Mouse (Mus musculus) limb, embryonic 13.5 days (tissue): Measurements from ENCODE around the gene Dock1. TPM values are rescaled to one million over a fixed set of nuclear protein-coding genes. Genes with fewer than 3 reads are reported as not detected.
A peak's percentile ranks its signal among the peaks of the same experiment; 100 is the strongest.

ENCODE experiments used
- ATAC-seq: fragments of 200-750 bp; cut with Nextera tagmentation; 2 replicates; pipeline ENCODE4 v1.8.0; 2017; ENCODE audit warnings: low read depth, moderate number of reproducible peaks, moderate TSS enrichment; ENCODE audit not compliant: low FRiP score
- H3K27ac ChIP-seq: fragments of 300-500 bp; sonication (generic); 2 replicates; pipeline ENCODE4 v1.5.1; 2015; ENCODE audit warnings: inconsistent platforms, mild to moderate bottlenecking, moderate library complexity
- H3K27me3 ChIP-seq: fragments of 300-500 bp; sonication (generic); 2 replicates; pipeline ENCODE4 v1.6.1; 2015; ENCODE audit warnings: mild to moderate bottlenecking, inconsistent platforms
- H3K36me3 ChIP-seq: fragments of 300-500 bp; sonication (generic); 2 replicates; pipeline ENCODE4 v1.6.1; 2015; ENCODE audit warnings: inconsistent platforms, mild to moderate bottlenecking, moderate library complexity
- H3K4me1 ChIP-seq: fragments of 300-500 bp; sonication (generic); 2 replicates; pipeline ENCODE4 v1.6.1; 2015; ENCODE audit warnings: inconsistent platforms
- H3K4me2 ChIP-seq: fragments of 300-500 bp; sonication (generic); replicated peaks from 2 replicates; pipeline ENCODE4 v1.6.1; 2015; ENCODE audit warnings: inconsistent platforms, mild to moderate bottlenecking, moderate library complexity
- H3K4me3 ChIP-seq: fragments of 300-500 bp; sonication (generic); 2 replicates; pipeline ENCODE4 v1.5.1; 2015; ENCODE audit warnings: moderate library complexity, mild to moderate bottlenecking, inconsistent platforms
- H3K9ac ChIP-seq: fragments of 300-500 bp; sonication (generic); 2 replicates; pipeline ENCODE4 v1.6.1; 2015; ENCODE audit warnings: mild to moderate bottlenecking, inconsistent platforms
- H3K9me3 ChIP-seq: fragments of 300-500 bp; sonication (generic); 2 replicates; pipeline ENCODE4 v1.6.1; 2016; ENCODE audit warnings: inconsistent platforms
- WGBS: fragments of 180-500 bp; shearing (Covaris S2); methylation state at CpG from one replicate; pipeline ENCODE4 v1.1.7; 2015; 5-methylcytosine and 5-hydroxymethylcytosine counted together
- polyA plus RNA-seq: library from polyadenylated mRNA; unstranded; fragments of >200 nt; fragmentation: Nextera tagmentation; extraction: Ambion mirVana; gene quantifications from 2 replicates; pipeline ENCODE4 v1.2.1, GENCODE M21; 2015

Dock1 gene
- polyA plus RNA-seq, 1 experiment from 2014 or later, result 45.1 TPM

GRCm38 (mm10) chr7:134673952-134674351, 3.5 kb downstream of the Dock1 start:
- Histone ChIP-seq H3K4me2 (no peak overlapping the region), H3K9me3 (no peaks in the 10 kb centered on the region), H3K27ac (no peak overlapping the region), H3K4me3 (no peak overlapping the region), H3K4me1 (peaks cover 56% of the 10 kb centered on the region), H3K36me3 (no peaks in the 10 kb centered on the region), H3K9ac (no peak overlapping the region), H3K27me3 (no peaks in the 10 kb centered on the region)
- no peak for ATAC-seq
- 77% methylated on average over 9 of the region's 9 CpGs for WGBS

GRCm38 (mm10) chr7:134677852-134678251, 7.4 kb downstream of the Dock1 start:
- Histone ChIP-seq H3K9me3 (no peaks in the 10 kb centered on the region), H3K4me3 (no peak overlapping the region), H3K36me3 (peaks cover 1% of the 10 kb centered on the region; the same call in 1 of the 2 replicates), H3K4me2 (no peak overlapping the region), H3K27ac (no peak overlapping the region), H3K9ac (no peak overlapping the region), H3K27me3 (no peaks in the 10 kb centered on the region), H3K4me1 (peaks cover 47% of the 10 kb centered on the region)
- no peak for ATAC-seq
- 70% methylated on average over 4 of the region's 4 CpGs for WGBS

GRCm38 (mm10) chr7:134679314-134680158, 9.1 kb downstream of the Dock1 start:
- Histone ChIP-seq H3K27me3 (no peaks in the 10 kb centered on the region), H3K36me3 (peaks cover 5% of the 10 kb centered on the region; the same call in 1 of the 2 replicates), H3K9ac (peak overlapping the region; percentile 19; the same call in 1 of the 2 replicates), H3K9me3 (no peaks in the 10 kb centered on the region), H3K4me3 (no peak overlapping the region), H3K27ac (no peak overlapping the region), H3K4me1 (peaks cover 31% of the 10 kb centered on the region; the same call in 1 of the 2 replicates), H3K4me2 (no peak overlapping the region)
- no peak for ATAC-seq
- 72% methylated on average over 13 of the region's 13 CpGs for WGBS

- no peaks in the 10 kb centered on the region for H3K27me3 ChIP-seq
- H3K4me3 ChIP-seq, result no peak overlapping the region
- no peak overlapping the region for H3K27ac ChIP-seq
- WGBS, result 66% methylated on average over 2 of the region's 2 CpGs
- H3K36me3 ChIP-seq, result peaks cover 5% of the 10 kb centered on the region; the same call in 1 of the 2 replicates
- peak overlapping the region; percentile 19; the same call in 1 of the 2 replicates for H3K9ac ChIP-seq
- no peak for ATAC-seq
- H3K4me1 ChIP-seq, result peaks cover 27% of the 10 kb centered on the region; the same call in 1 of the 2 replicates
- no peaks in the 10 kb centered on the region for H3K9me3 ChIP-seq
- no peak overlapping the region for H3K4me2 ChIP-seq
These were observed 9.7 kb downstream of the Dock1 start for GRCm38 (mm10) chr7:134680161-134680560.

GRCm38 (mm10) chr7:134681729-134682527, 11.5 kb downstream of the Dock1 start:
- no peak for ATAC-seq
- H3K9ac ChIP-seq, result no peak overlapping the region
- peaks cover 5% of the 10 kb centered on the region; the same call in 1 of the 2 replicates for H3K36me3 ChIP-seq
- no peak overlapping the region for H3K27ac ChIP-seq
- H3K27me3 ChIP-seq, result no peaks in the 10 kb centered on the region
- no peaks in the 10 kb centered on the region for H3K9me3 ChIP-seq
- 88% methylated on average over 12 of the region's 12 CpGs for WGBS
- H3K4me3 ChIP-seq, result no peak overlapping the region
- H3K4me2 ChIP-seq, result no peak overlapping the region
- peaks cover 22% of the 10 kb centered on the region; the same call in 1 of the 2 replicates for H3K4me1 ChIP-seq

GRCm38 (mm10) chr7:134688332-134688731, 17.9 kb downstream of the Dock1 start:
- H3K9ac ChIP-seq, result no peak overlapping the region
- 45% methylated on average over 6 of the region's 6 CpGs for WGBS
- H3K4me3 ChIP-seq, result no peak overlapping the region
- H3K9me3 ChIP-seq, result no peaks in the 10 kb centered on the region
- H3K36me3 ChIP-seq, result peaks cover 11% of the 10 kb centered on the region
- no peak overlapping the region for H3K27ac ChIP-seq
- no peak for ATAC-seq
- H3K4me2 ChIP-seq, result no peak overlapping the region
- peaks cover 7% of the 10 kb centered on the region; the same call in 1 of the 2 replicates for H3K4me1 ChIP-seq
- no peaks in the 10 kb centered on the region for H3K27me3 ChIP-seq

GRCm38 (mm10) chr7:134690118-134690517, 19.7 kb downstream of the Dock1 start:
- ATAC-seq, result no peak
- no peak overlapping the region for H3K4me3 ChIP-seq
- no peaks in the 10 kb centered on the region for H3K9me3 ChIP-seq
- no peak overlapping the region for H3K4me2 ChIP-seq
- no peak overlapping the region for H3K9ac ChIP-seq
- peaks cover 11% of the 10 kb centered on the region for H3K36me3 ChIP-seq
- H3K27ac ChIP-seq, result no peak overlapping the region
- no peaks in the 10 kb centered on the region for H3K27me3 ChIP-seq
- H3K4me1 ChIP-seq, result peaks cover 17% of the 10 kb centered on the region
- 60% methylated on average over 5 of the region's 5 CpGs for WGBS

GRCm38 (mm10) chr7:134690806-134691205, 20.4 kb downstream of the Dock1 start:
- no peak overlapping the region for H3K9ac ChIP-seq
- no peaks in the 10 kb centered on the region for H3K9me3 ChIP-seq
- H3K4me2 ChIP-seq, result no peak overlapping the region
- H3K4me1 ChIP-seq, result peaks cover 24% of the 10 kb centered on the region
- no peaks in the 10 kb centered on the region for H3K27me3 ChIP-seq
- no peak overlapping the region for H3K27ac ChIP-seq
- no peak overlapping the region for H3K4me3 ChIP-seq
- peaks cover 11% of the 10 kb centered on the region for H3K36me3 ChIP-seq
- 96% methylated on average over 3 of the region's 3 CpGs for WGBS
- ATAC-seq, result no peak

- H3K27me3 ChIP-seq, result no peaks in the 10 kb centered on the region
- no peak for ATAC-seq
- WGBS, result 94% methylated on average over 1 of the region's 1 CpGs
- no peak overlapping the region for H3K4me2 ChIP-seq
- H3K4me3 ChIP-seq, result no peak overlapping the region
- H3K36me3 ChIP-seq, result peaks cover 4% of the 10 kb centered on the region; the same call in 1 of the 2 replicates
- no peak overlapping the region for H3K27ac ChIP-seq
- no peaks in the 10 kb centered on the region for H3K9me3 ChIP-seq
- H3K4me1 ChIP-seq, result peaks cover 39% of the 10 kb centered on the region
- no peak overlapping the region for H3K9ac ChIP-seq
These were observed 22.9 kb downstream of the Dock1 start for GRCm38 (mm10) chr7:134693325-134693724.

GRCm38 (mm10) chr7:134695431-134695830, 25.0 kb downstream of the Dock1 start:
- 47% methylated on average over 4 of the region's 4 CpGs for WGBS
- Histone ChIP-seq H3K4me2 (no peak overlapping the region), H3K4me1 (peaks cover 38% of the 10 kb centered on the region), H3K4me3 (no peak overlapping the region), H3K36me3 (peaks cover 4% of the 10 kb centered on the region; the same call in 1 of the 2 replicates), H3K27me3 (no peaks in the 10 kb centered on the region), H3K9me3 (no peaks in the 10 kb centered on the region), H3K27ac (no peak overlapping the region), H3K9ac (no peak overlapping the region)
- no peak for ATAC-seq

GRCm38 (mm10) chr7:134696126-134696979, 25.9 kb downstream of the Dock1 start:
- Histone ChIP-seq H3K27ac (no peak overlapping the region), H3K4me3 (no peak overlapping the region), H3K9ac (no peak overlapping the region), H3K27me3 (no peaks in the 10 kb centered on the region), H3K4me2 (no peak overlapping the region), H3K36me3 (peaks cover 4% of the 10 kb centered on the region; the same call in 1 of the 2 replicates), H3K9me3 (no peaks in the 10 kb centered on the region), H3K4me1 (peaks cover 38% of the 10 kb centered on the region)
- WGBS, result 72% methylated on average over 10 of the region's 10 CpGs
- no peak for ATAC-seq
